Mouse (Mus musculus) gastrocnemius, adult 2 months (tissue): ENCODE data around the gene Gcc1. TPM values are rescaled to one million over a fixed set of nuclear protein-coding genes. Genes with fewer than 3 reads are reported as not detected.

Source experiments
- DNase-seq: peaks from one replicate; pipeline ENCODE4 v3.0.0; 2022
- H3K27ac ChIP-seq: fragments of 200-600 bp; 2 replicates; pipeline ENCODE4 v1.8.1; 2022; ENCODE audit warnings: mild to moderate bottlenecking
- H3K4me3 ChIP-seq: fragments of 200-600 bp; 2 replicates; pipeline ENCODE4 v1.8.1; 2022; ENCODE audit warnings: mild to moderate bottlenecking, moderate library complexity
- CTCF ChIP-seq: fragments of 200-600 bp; IDR thresholded peaks from 2 replicates; pipeline ENCODE4 v1.8.1; 2022; ENCODE audit warnings: antibody characterized with exemption, mild to moderate bottlenecking, moderate library complexity
- intact Hi-C: fragments of 180-260 bp; cut with DNase I; formaldehyde crosslinking; loops from one replicate; pipeline ENCODE4 v1.15.1; 2025
- long read RNA-seq, 2 experiments: library from polyadenylated mRNA; stranded (forward); transcript quantifications; one replicate each; pipeline ENCODE4 v2.0.0; 2021
- total RNA-seq, 2 experiments: library from RNA; stranded (reverse); gene quantifications; 2 replicates each; pipeline ENCODE4 v1.2.3; 2021

Gene Gcc1
- 1 to 10 TPM; 5.8 to 7.9 TPM for total RNA-seq
- long read RNA-seq, experiment 1, full-length matches to known transcripts, result 11 of 14 reads
- long read RNA-seq, experiment 1, partial matches to known transcripts, result 0 of 14 reads
- long read RNA-seq, experiment 1, other reads (novel, unspliced or antisense), result 3 of 14 reads
- long read RNA-seq, experiment 2, full-length matches to known transcripts, result 15 of 15 reads
- long read RNA-seq, experiment 2, partial matches to known transcripts, result 0 of 15 reads
- long read RNA-seq, experiment 2, other reads (novel, unspliced or antisense), result 0 of 15 reads

DNA sequence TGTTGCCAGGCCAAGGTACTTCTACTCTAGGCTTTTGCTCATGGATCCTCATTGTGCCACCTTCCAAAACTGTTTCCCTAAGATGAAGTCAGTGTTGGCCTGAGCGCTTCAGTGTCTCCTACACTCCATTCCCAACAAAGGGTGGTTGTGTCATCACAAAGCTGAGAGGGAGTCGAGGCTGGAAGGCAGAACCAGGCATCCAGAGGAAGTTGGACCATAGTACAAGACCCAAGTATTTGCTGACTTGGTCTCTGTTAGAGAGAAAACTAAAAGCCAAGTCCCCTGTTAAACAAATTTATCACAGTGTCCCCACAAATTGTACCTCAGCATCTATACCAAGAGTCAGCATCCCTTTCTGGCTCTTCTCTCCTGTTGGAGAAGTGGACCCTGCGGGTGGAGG is at the start of gene Gcc1:
Gene Gcc1, minus strand, starts transcription at position 101 of the 400 bp plus-strand sequence.
- intact Hi-C loops, result no loop called here
- H3K4me3 ChIP-seq, result no peak within 1 kb of the TSS
- no peak within 1 kb of the TSS for H3K27ac ChIP-seq
- no peak for DNase-seq
- TF ChIP-seq CTCF, result no peak

DNA sequence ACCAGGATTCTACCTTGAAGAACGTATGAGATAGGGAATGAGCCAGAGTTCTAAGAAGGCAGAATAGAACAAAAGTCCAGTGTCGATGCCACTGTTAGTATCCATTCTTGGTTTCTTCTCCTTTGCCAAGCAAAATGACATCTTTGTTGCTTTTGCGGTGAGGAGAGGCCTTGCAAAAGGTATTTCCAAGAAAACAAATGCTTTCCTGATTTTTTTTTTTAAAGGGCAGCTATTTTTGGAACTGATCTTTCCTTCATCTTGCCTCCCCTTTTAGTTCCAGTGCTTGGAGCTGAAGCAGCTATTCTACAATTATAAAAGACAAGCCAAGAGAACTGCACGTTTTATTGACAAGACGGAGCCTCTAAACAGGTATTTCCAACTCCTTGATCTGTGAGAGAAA is 46.6 kb upstream of the Gcc1 start, which contains the start of gene Snd1:
Gene Snd1, plus strand, starts transcription at position 301 of the 400 bp plus-strand sequence.
- intact Hi-C loops, result loop anchor here (5.0 kb wide), 1 partner anchor 213 kb away; no protein-coding TSS in a partner anchor
- Histone ChIP-seq H3K4me3 (no peak within 1 kb of the TSS), H3K27ac (no peak within 1 kb of the TSS)
- no peak for DNase-seq
- TF ChIP-seq CTCF, result no peak

DNA sequence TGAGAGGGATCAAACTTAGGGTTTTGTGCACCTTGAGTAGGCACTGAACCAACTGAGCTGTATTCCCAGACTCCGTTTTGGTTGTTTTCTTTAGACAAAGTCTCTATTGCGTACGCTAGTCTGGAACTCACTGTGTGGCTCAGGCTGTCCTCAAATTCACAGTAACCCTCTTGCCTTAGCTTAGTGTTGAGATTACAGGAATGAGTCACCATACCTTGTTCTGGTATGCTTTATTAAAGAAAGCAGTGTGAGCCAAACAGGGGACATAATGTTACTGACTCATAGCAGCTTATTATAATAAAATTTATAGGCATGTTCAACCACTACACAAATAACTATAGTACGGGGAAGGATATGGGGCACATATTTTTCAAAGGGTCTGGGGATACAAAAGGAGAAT is 46.0 kb upstream of the Gcc1 start:
- no peak for DNase-seq
- TF ChIP-seq CTCF, result no peak
- Histone ChIP-seq H3K4me3 (no peak overlapping the region), H3K27ac (no peak overlapping the region)
- intact Hi-C loops, result no loop called here

DNA sequence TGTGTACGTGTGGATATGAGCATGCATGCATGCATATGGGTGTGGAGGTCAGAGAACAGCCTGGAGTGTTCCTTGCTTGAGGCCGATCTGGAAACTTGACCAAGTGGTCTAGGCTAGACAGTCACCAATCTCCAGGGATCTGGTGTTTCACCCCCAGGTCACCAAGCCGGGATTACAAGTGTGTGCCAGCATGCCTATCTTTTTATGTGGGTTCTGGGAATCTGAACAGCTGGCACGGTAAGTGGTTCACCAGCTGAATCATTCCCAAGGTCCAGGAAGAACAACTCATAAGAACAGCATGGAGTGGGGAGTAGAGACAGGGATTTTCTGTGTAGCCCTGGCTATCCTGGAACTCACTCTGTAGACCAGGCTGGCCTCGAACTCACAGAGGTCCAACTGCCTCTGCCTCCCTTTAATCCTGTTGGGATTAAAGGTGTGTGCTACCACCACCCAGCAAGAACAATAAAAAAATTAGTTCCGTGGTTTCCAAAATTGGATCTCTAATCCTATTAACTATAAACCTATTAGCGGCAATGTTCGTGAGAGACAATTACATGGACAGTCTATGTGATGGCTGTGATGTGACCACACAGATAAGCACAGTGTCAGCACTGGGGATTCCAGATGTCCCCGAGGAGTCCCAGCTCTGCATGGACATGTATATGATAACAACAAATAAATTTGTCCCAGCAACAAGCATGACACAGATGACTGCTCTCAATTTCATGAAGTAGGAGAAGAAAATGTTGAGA is 43.3 kb upstream of the Gcc1 start:
- Histone ChIP-seq H3K27ac (no peak overlapping the region), H3K4me3 (no peak overlapping the region)
- no peak for DNase-seq
- TF ChIP-seq CTCF, result no peak
- intact Hi-C loops, result no loop called here

DNA sequence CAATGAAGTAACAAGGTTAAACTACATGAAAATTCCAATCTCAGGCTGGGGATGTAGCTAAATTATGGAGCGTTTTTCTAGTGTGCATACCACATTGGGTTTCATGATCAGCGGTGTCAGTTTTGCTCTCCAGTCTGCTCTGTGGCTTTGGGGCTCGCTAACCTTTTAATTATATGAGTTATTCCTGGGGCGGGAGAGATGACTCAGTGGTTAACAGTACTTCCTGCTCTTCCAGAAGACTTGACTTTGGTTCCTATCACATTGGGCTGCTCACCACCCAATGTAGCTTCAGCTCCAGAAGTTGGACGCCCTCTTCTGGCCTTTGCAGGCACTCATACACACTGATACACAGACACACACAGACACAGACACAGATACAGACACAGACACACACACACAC is 42.4 kb upstream of the Gcc1 start:
- Histone ChIP-seq H3K27ac (no peak overlapping the region), H3K4me3 (no peak overlapping the region)
- intact Hi-C loops, result no loop called here
- TF ChIP-seq CTCF, result no peak
- DNase-seq, result no peak

DNA sequence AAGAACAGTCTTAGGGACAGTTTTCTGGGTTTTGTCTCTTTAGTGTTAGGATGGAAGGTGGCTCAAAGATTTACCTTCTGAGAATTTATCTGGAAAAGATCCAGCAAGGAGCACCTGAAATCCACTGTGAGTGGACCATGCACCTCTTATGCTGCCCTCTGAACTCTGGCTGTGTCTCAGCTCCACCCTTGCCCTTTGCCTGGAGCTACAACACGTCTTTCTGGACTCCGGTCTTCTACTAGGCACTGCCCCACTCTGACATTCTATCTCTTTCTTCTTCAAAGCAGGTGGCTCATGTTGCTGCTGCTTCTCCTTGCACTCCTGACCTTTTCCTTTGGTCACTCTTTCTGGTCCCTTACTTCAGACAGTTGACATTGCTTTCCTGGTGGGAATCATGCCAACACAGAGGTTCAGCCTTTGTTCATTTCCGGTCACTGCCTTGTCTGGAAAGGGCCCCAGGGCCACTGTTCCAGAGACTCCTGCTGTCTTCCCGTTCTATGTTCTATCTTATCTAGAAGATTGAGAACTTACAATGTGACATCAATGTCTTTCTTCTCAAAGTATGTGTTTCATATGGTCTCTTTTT is 41.9 kb upstream of the Gcc1 start:
- TF ChIP-seq CTCF, result no peak
- no peak overlapping the region for H3K4me3 ChIP-seq
- no peak for DNase-seq
- H3K27ac ChIP-seq, result no peak overlapping the region
- intact Hi-C loops, result no loop called here

DNA sequence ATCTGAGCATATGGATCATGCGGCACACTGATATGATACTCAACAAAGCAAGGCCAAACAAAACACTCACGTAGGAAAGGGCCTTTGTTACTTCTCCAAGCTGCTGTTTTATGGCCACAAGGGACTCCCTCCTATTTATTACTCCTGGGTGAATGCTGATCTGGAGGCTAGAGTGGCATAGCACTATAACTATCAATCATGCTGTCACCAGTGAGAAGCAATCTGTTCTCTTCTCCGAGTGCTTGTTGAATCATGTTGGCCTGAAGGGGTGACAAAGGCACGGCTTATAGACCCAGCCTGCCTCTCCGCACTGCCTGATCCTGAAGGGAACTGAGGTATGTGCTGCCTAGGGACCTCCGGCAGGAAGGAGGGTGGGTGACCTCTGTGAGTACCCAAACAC is 36.4 kb upstream of the Gcc1 start:
- intact Hi-C loops, result loop anchor here (5.0 to 10.0 kb wide), 2 partner anchors 42 to 130 kb away; partner anchors contain the start of gene Arf5
- H3K27ac ChIP-seq, result no peak overlapping the region
- DNase-seq, result no peak
- no peak for TF ChIP-seq CTCF
- no peak overlapping the region for H3K4me3 ChIP-seq

DNA sequence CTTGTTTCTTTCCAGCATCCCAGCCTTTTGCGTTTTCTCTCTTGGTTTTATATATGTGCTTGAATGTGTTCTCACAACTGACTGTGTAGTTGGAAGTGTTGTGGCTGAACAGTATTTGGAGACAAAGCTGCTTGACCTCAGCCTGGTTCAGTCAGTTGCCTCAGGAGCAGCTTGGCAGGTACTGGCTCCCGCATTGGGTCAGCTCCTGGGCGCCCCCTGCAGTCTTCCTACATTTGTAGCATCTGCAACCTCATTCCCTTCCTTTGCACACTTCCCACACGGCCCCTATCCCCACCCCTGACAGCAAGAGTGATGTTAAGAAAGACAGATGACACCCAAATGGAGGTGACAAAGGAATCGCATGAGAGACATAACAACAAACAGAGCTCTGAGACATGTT is 32.3 kb upstream of the Gcc1 start:
- peak; percentile 81 for DNase-seq
- Histone ChIP-seq H3K4me3 (no peak overlapping the region), H3K27ac (no peak overlapping the region)
- peak; percentile 80 for TF ChIP-seq CTCF
- intact Hi-C loops, result loop anchor here (5.0 to 10.0 kb wide), 2 partner anchors 38 to 126 kb away; partner anchors contain the start of gene Arf5

DNA sequence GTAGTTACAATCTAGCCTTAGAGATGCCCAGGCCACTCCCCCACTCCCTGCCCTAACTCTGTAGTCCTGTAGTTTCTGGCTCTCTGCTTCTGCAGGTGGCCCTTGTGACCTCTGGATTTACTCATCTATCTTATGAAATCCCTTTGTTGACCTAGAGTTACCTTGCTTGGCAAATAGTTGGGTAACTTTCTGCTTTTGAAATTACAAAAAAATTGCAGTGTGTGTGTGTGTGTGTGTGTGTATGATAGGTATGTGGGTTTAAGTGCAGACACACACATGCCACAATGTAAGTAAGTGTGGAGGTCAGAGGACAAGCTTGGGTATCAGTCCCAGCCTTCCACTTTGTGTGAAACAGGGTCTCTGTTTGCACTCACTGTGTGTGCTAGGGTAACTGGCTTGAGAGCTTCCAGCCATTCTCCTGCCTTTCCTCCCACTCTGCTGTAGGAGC is 31.1 kb upstream of the Gcc1 start:
- no peak overlapping the region for H3K27ac ChIP-seq
- H3K4me3 ChIP-seq, result no peak overlapping the region
- TF ChIP-seq CTCF, result no peak
- DNase-seq, result no peak
- intact Hi-C loops, result no loop called here

DNA sequence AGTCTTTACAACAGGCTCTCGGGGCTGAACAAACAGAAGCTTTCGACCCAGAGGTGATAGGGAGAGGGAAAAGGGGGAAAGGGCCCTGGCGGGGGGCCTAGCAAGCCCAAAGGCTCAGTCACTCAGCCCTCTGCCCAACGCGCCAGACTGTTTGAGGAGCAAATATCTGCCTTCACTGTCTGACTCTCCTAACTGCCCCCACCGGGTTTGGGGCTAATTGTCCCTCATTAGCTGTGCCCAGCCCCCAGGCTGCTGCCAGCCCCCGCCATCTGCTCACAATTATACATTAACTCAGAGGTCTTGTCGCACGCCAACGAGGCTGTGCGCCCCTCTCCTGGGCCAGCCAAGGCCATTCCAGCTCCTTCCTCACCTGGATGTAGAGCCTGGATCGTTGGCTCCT is 22.8 kb upstream of the Gcc1 start:
- H3K4me3 ChIP-seq, result no peak overlapping the region
- intact Hi-C loops, result no loop called here
- no peak overlapping the region for H3K27ac ChIP-seq
- no peak for TF ChIP-seq CTCF
- DNase-seq, result no peak

DNA sequence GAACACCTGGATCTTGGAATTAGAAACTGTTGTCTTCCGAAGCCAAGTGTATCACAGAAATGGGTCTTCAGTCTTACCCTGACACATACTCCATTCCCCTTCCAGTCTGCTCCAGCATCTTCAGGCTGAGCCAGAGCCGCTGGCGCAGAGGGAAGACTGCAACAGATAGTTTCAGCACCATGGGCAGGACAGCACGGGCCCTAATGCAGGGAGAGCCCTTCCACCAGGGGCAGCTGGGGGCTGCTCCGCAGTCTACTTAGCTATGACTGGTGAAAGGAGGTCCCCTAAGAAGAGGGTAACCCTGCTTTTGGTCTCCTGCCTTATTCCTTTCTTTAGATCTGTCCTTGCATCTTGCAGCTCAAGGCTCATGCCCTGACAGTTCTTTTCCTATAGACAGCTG is 22.3 kb upstream of the Gcc1 start:
- H3K4me3 ChIP-seq, result no peak overlapping the region
- intact Hi-C loops, result no loop called here
- no peak for DNase-seq
- no peak overlapping the region for H3K27ac ChIP-seq
- no peak for TF ChIP-seq CTCF

DNA sequence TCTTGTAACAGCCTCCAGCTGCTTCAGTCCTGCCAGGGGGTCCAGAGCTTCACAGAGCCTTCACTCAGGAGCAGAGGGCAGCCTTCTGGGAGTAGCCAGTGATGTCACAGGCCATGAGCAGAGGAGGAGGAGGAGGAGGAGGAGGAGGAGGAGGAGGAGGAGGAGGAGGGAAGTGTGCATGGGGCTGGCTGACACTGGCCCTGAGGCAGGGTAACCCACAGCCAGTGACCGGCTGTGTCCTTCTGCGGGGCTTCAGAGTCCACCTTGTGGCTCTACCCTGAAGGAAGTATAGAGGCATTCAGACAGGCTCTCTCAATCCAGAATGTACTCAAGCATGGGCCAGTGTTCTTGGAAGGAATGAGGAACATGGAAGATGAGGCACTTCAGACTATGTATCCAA is 21.1 kb upstream of the Gcc1 start, which contains the start of gene Pax4:
Gene Pax4, minus strand, starts transcription at position 101 of the 400 bp plus-strand sequence.
- intact Hi-C loops, result no loop called here
- no peak for TF ChIP-seq CTCF
- H3K4me3 ChIP-seq, result no peak within 1 kb of the TSS
- H3K27ac ChIP-seq, result no peak within 1 kb of the TSS
- DNase-seq, result no peak

DNA sequence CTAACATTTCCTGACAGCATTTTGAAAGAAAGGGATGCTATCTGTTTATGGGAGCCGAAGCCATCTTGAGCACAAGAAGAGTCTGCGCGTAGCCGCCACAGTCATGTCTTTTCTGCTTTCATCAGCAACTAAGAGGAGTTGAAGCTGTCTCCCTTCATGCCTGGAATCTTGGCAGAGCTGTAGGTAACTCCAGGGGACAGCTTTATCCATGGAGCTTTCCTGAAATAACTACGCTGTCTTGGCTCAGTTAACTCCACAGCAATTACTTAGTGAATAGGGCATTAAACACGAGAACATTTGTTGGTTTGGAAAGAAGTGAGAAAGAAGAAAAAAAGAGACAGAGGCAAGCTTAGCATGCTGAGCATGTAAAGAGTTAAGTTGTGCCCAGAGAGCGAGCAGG is 19.7 kb upstream of the Gcc1 start:
- intact Hi-C loops, result no loop called here
- no peak for DNase-seq

More for the DNA sequence above, 19.7 kb upstream of the Gcc1 start:
- TF ChIP-seq CTCF, result no peak
- no peak overlapping the region for H3K27ac ChIP-seq
- no peak overlapping the region for H3K4me3 ChIP-seq
